Mouse (Mus musculus) liver, embryonic 14.5 days (tissue): ENCODE measurements around the gene Ddx6. TPM values are rescaled to one million over a fixed set of nuclear protein-coding genes. Genes with fewer than 3 reads are reported as not detected.

Experiments used
- ATAC-seq: fragments of 200-750 bp; cut with Nextera tagmentation; 2 replicates; pipeline ENCODE4 v1.8.0; 2017; ENCODE audit warnings: moderate number of reproducible peaks, mild to moderate bottlenecking, moderate library complexity; ENCODE audit not compliant: insufficient read depth
- DNase-seq, 3 experiments: peaks; one replicate each; pipeline ENCODE4 v3.0.0-alpha.2; 2012 to 2013; ENCODE audit warnings: low read depth in 3 of 3, low spot score in 3 of 3
- H3K27ac ChIP-seq: fragments of 300-500 bp; sonication (generic); 2 replicates; pipeline ENCODE4 v1.5.1; 2014; ENCODE audit warnings: moderate library complexity, mild to moderate bottlenecking, control low read depth, inconsistent platforms
- H3K27me3 ChIP-seq: fragments of 300-500 bp; sonication (generic); 2 replicates; pipeline ENCODE4 v1.6.1; 2014; ENCODE audit warnings: mild to moderate bottlenecking, low read length, moderate library complexity; ENCODE audit not compliant: control insufficient read depth, insufficient read depth
- H3K36me3 ChIP-seq: fragments of 300-500 bp; sonication (generic); replicated peaks from 2 replicates; pipeline ENCODE4 v1.6.1; 2014; ENCODE audit warnings: low read depth; ENCODE audit not compliant: control insufficient read depth, insufficient read depth
- H3K4me1 ChIP-seq, 2 experiments: fragments of 200-500 bp in 1 of 2; fragments of 300-500 bp in 1 of 2; sonication (generic) in 1 of 2; replicated peaks; 2 replicates each; pipeline ENCODE4 v1.6.1; 2012 to 2014; ENCODE audit warnings: antibody characterized with exemption in 1 of 2, inconsistent platforms in 1 of 2, low read length in 1 of 2; ENCODE audit not compliant: control insufficient read depth in 2 of 2, insufficient read depth in 2 of 2
- H3K4me2 ChIP-seq: fragments of 300-500 bp; sonication (generic); 2 replicates; pipeline ENCODE4 v1.6.1; 2014; ENCODE audit warnings: low read depth, mild to moderate bottlenecking, control low read depth, moderate library complexity
- H3K4me3 ChIP-seq, 2 experiments: fragments of 200-500 bp in 1 of 2; fragments of 300-500 bp in 1 of 2; sonication (generic) in 1 of 2; 2 replicates each; pipeline ENCODE4 v1.5.1; 2012 to 2014; ENCODE audit warnings: low read depth in 2 of 2, low read length in 2 of 2, mild to moderate bottlenecking in 2 of 2, control low read depth in 1 of 2, inconsistent platforms in 1 of 2, moderate library complexity in 1 of 2; ENCODE audit not compliant: insufficient read depth in 1 of 2
- H3K9ac ChIP-seq: fragments of 300-500 bp; sonication (generic); replicated peaks from 2 replicates; pipeline ENCODE4 v1.6.1; 2014; ENCODE audit warnings: mild to moderate bottlenecking, control low read depth, moderate library complexity
- H3K9me3 ChIP-seq: fragments of 300-500 bp; sonication (generic); 2 replicates; pipeline ENCODE4 v1.6.1; 2016; ENCODE audit warnings: low read length, mixed read lengths; ENCODE audit not compliant: control insufficient read depth
- CTCF ChIP-seq: IDR thresholded peaks from 2 replicates; pipeline ENCODE4 v1.5.1; 2016; ENCODE audit warnings: antibody characterized with exemption, low read depth, control low read depth
- EP300 ChIP-seq: IDR thresholded peaks from 2 replicates; pipeline ENCODE4 v1.6.1; 2016; ENCODE audit warnings: antibody characterized with exemption, low read depth
- WGBS: fragments of 180-500 bp; shearing (Covaris S2); extraction: QIAGEN DNeasy Blood & Tissue Kit; methylation state at CpG from one replicate; pipeline ENCODE4 v1.1.7; 2014; ENCODE audit not compliant: insufficient replicate concordance; 5-methylcytosine and 5-hydroxymethylcytosine counted together
- polyA plus RNA-seq, 2 experiments: library from polyadenylated mRNA; depleted of rRNA in 1 of 2; stranded (reverse) in 1 of 2; unstranded in 1 of 2; fragments of >200 nt; fragmentation: Nextera tagmentation in 1 of 2; extraction: Ambion mirVana in 1 of 2; gene quantifications; 2 replicates each; pipeline versions ENCODE4 v1.2.1 to v1.2.3; 2012 to 2014

Gene Ddx6
- polyA plus RNA-seq, 2 experiments: 4.4 to 9.4 TPM

DNA sequence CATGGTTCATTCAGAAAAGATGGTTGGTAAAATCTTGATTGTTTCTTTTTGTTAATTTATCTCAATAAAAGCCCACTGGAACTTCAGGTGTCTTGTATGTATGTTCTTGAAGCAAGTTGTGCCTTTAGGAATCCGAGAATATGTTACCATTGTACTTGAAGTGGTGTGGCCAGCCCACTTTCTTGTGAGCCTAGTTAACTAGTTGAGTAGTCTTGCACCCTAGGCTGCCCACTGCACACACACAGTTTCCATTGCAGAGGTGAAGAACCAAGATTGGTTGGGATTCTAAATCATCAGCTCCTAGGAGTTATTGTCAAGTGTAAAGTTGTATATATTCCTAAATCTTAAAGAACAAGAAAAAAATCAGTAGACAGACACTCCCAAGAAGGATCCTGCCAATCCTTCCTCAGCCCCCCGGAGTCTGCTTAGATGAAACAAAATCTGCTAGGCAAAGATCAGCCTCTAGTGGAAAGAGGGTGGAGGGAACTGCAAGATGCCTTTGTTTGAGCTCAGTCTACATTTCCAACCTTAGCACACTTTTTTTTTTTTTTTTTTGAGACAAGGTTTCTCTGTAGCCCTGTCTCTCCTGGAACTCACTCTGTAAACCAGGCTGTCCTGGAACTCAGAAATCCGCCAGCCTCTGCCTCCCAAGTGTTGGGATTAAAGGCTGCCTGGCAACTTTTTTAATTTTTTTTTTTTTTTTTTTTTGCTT lies 36.1 kb downstream of the Ddx6 start:
- no peak overlapping the region for H3K27ac ChIP-seq
- 85% methylated on average over 3 of the region's 3 CpGs for WGBS

DNA sequence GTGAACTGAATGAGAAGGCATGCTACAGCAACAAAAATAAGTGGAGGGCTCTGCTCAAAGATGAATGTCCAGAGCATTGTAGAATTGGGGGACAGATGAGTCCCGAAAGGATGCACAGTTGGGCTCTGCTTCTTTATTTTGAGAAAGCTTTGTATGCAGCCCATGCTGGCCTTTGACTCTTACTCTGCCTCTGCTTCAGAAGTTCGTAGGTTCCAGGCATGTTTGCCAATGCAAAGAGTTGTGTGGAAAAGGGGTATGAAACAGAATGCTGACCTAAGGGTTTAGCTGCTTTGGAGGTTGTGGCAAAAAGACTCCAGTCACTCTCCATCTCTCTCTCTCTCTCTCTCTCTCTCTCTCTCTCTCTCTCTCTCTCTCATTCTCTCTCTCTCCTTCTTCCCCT lies 36.9 kb downstream of the Ddx6 start:
- Histone ChIP-seq H3K27me3 (no peaks in the 10 kb centered on the region), H3K4me1 (peaks cover 0 to 2% of the 10 kb centered on the region in 2 experiments; a peak in 2 of 4 replicates), H3K4me3 (no peak overlapping the region), H3K27ac (no peak overlapping the region), H3K9me3 (no peaks in the 10 kb centered on the region), H3K9ac (no peak overlapping the region), H3K36me3 (peaks cover 21% of the 10 kb centered on the region), H3K4me2 (no peak overlapping the region)
- 76% methylated on average over 2 of the region's 2 CpGs for WGBS
- TF ChIP-seq CTCF: no peak
- no peak for TF ChIP-seq EP300
- DNase-seq: no peak
- ATAC-seq: no peak

More for the DNA sequence above, 36.1 kb downstream of the Ddx6 start:
- Histone ChIP-seq H3K9me3 (no peaks in the 10 kb centered on the region), H3K4me3 (no peak overlapping the region), H3K36me3 (peaks cover 29% of the 10 kb centered on the region), H3K4me1 (no peaks in the 10 kb centered on the region; a peak in 1 of 4 replicates), H3K9ac (no peak overlapping the region), H3K4me2 (no peak overlapping the region), H3K27me3 (no peaks in the 10 kb centered on the region)
- DNase-seq: no peak
- ATAC-seq: no peak
- no peak for TF ChIP-seq EP300
- TF ChIP-seq CTCF: no peak

DNA sequence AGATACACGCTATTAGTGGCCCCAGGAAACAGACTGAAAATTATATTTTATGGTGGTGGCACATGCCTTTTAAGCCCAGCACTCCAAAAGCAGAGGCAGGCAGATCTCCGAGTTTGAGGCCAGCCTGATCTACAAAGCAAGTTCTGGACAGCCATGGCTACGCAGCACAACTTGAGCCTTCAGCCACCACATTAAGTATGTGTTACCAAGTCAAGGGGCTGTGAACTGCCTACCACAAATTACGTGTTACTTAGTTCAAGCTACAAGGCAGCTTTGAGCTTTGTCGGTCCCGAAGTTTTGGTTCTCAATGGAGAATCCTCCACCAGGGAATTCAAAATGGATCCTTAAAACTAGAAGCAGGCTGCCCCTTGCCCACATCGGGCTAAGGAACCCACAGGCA lies 38.4 kb downstream of the Ddx6 start:
- Histone ChIP-seq H3K4me1 (peaks cover 0 to 2% of the 10 kb centered on the region in 2 experiments; a peak in 1 of 4 replicates), H3K4me2 (no peak overlapping the region), H3K27me3 (no peaks in the 10 kb centered on the region), H3K27ac (no peak overlapping the region), H3K9me3 (no peaks in the 10 kb centered on the region), H3K36me3 (peaks cover 8% of the 10 kb centered on the region), H3K4me3 (no peak overlapping the region), H3K9ac (no peak overlapping the region)
- DNase-seq (no peak), ATAC-seq (no peak)
- TF ChIP-seq CTCF (no peak), EP300 (no peak)
- 83% methylated on average over 7 of the region's 7 CpGs for WGBS

DNA sequence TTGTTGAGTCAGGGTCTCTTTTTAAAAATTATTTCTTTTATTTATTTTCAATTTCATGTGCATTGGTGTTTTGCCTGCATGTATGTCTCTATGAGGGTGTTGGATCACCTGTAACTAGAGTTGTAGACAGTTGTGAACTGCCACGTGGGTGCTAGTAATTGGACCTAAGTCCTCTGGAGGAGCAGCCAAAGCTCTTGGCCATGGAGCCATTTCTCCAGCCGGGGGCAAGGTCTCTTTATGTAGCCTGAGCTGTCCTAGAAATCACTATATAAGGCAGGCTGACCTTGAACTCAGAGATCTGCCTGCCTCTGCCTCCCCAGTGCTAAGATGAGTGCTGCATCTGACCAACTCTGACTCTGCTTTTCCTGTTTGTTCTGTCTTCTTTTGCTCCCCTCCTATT lies 39.5 kb downstream of the Ddx6 start:
- Histone ChIP-seq H3K27me3 (no peaks in the 10 kb centered on the region), H3K36me3 (no peaks in the 10 kb centered on the region), H3K4me3 (no peak overlapping the region), H3K9ac (no peak overlapping the region), H3K4me2 (no peak overlapping the region), H3K9me3 (no peaks in the 10 kb centered on the region), H3K4me1 (peaks cover 0 to 2% of the 10 kb centered on the region in 2 experiments; a peak in 1 of 4 replicates), H3K27ac (no peak overlapping the region)
- ATAC-seq (no peak), DNase-seq (no peak)
- 51% methylated on average over 2 of the region's 2 CpGs for WGBS
- TF ChIP-seq CTCF: no peak
- TF ChIP-seq EP300: no peak

DNA sequence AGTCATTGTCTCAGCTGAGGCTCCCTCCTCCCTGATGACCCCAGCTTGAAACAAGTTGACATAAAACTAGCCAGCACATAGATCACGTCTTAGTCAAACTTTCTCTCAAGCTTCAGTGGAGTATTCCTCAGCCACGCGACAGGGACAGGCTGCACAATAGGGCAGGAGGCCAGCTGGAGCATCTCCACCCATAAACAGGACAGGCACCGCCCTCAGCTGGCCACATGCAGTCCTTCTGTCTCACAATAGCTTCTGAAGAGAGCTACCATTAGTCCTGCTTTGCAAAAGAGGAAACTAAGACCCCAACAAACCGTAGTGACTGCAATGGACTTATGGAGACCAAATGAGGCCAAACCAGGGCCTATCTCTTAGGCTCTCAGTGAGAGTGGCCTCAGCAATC lies 40.8 kb downstream of the Ddx6 start:
- Histone ChIP-seq H3K9ac (no peak overlapping the region), H3K9me3 (no peaks in the 10 kb centered on the region), H3K36me3 (no peaks in the 10 kb centered on the region), H3K4me1 (peaks cover 0 to 2% of the 10 kb centered on the region in 2 experiments; a peak in 1 of 4 replicates), H3K27ac (no peak overlapping the region), H3K27me3 (no peaks in the 10 kb centered on the region), H3K4me3 (no peak overlapping the region), H3K4me2 (0 out of 2 replicates have a peak overlapping the region, but pooled peaks have one; percentile 46)
- ATAC-seq: no peak
- WGBS: 46% methylated on average over 5 of the region's 5 CpGs
- TF ChIP-seq EP300 (no peak), CTCF (0 out of 2 replicates have a peak, but pooled peaks have one; percentile 8)
- no peak for DNase-seq
